Mouse (Mus musculus) lung, adult 2 months (tissue): ENCODE measurements around the gene Serinc1.

Experiments used
- CTCF ChIP-seq: fragments of 200-500 bp; IDR thresholded peaks from 2 replicates; pipeline ENCODE4 v1.5.1; 2011; ENCODE audit warnings: mild to moderate bottlenecking, low read length, control low read depth; ENCODE audit not compliant: insufficient read depth
- POLR2A ChIP-seq: fragments of 200-500 bp; IDR thresholded peaks from 2 replicates; pipeline ENCODE4 v1.6.1; 2011; ENCODE audit warnings: low read depth, mild to moderate bottlenecking, control low read depth, low read length, borderline replicate concordance; ENCODE audit errors: extremely low read depth

DNA sequence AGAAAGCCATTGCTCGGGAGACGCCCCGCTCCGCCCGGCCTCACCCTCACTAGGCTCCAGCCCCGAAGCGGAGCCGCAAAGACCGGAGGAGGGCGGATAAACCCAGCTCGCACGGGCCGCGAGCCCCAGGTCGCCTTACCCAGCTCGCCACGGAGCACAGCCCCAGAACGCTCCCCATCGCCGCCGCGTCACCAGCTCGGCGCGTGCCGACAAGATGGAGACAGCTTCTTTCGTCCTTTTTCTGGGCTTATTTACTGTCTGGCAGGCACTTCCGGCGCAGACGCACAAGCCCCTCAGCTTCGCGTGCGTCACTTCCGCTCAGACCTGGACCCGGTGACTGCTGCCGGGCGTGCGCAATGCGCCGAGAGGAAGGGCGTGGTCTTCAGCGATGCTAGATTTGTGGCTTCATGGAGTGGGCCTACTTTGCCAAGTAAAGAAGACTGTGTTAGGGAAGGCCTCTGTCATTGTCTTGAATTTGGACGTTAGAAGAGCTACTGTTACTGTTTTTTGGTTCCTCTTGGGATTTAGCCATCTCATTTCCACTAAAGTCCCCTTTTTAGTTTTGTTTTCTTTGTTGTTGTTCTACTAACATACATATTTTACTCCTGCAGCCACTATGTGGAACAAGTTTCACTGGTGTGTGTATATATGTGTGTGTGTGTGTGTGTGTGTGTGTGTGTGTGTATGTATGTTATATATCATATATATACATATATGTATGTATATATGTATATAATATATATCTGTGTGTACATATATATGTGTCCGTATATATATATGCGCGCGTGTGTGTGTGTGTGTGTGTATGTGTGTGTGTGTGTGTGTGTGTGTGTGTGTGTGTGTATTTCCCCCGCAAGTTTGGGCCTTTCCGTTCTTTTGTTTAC, at the start of gene Serinc1:
- peak; percentile 96; the same call in 1 of the 2 replicates for TF ChIP-seq POLR2A
- no peak for TF ChIP-seq CTCF
